Mouse (Mus musculus) retina, postnatal 7 days (tissue): ENCODE data around the gene Rpl36.

Experiments used
- DNase-seq: peaks from one replicate; pipeline ENCODE4 v3.0.0-alpha.2; 2012; ENCODE audit warnings: low read depth, low spot score

Rpl36 gene

GRCm38 (mm10) chr17:56613236-56613844, at the start of gene Rpl36:
Gene Rpl36 (plus strand): TSS chr17:56613416.
- DNase-seq = peak; percentile 88

- no peak for DNase-seq
Observed at GRCm38 (mm10) chr17:56566293-56566692, 46.9 kb upstream of the Rpl36 start.

- no peak for DNase-seq
Observed at GRCm38 (mm10) chr17:56566918-56567317, 46.3 kb upstream of the Rpl36 start.

GRCm38 (mm10) chr17:56567370-56567769, 45.8 kb upstream of the Rpl36 start:
- no peak for DNase-seq

GRCm38 (mm10) chr17:56570287-56570686, 42.9 kb upstream of the Rpl36 start:
- DNase-seq = no peak

GRCm38 (mm10) chr17:56572154-56572553, 41.1 kb upstream of the Rpl36 start:
- DNase-seq = no peak

- DNase-seq = no peak
Observed at GRCm38 (mm10) chr17:56572939-56573338, 40.3 kb upstream of the Rpl36 start.

GRCm38 (mm10) chr17:56583071-56583470, 30.1 kb upstream of the Rpl36 start:
- DNase-seq = no peak

- no peak for DNase-seq
Observed at GRCm38 (mm10) chr17:56583611-56584256, 29.5 kb upstream of the Rpl36 start.

GRCm38 (mm10) chr17:56584257-56585130, 28.7 kb upstream of the Rpl36 start, which contains the start of the genes Safb2 and Safb:
Gene Safb2 (minus strand): TSS chr17:56584585.
Gene Safb (plus strand): TSS chr17:56584825.
- peak; percentile 98 for DNase-seq

- no peak for DNase-seq
Observed at GRCm38 (mm10) chr17:56585171-56585821, 27.9 kb upstream of the Rpl36 start.

- DNase-seq = no peak
Observed at GRCm38 (mm10) chr17:56587773-56588172, 25.4 kb upstream of the Rpl36 start.

- no peak for DNase-seq
Observed at GRCm38 (mm10) chr17:56588921-56589320, 24.3 kb upstream of the Rpl36 start.

GRCm38 (mm10) chr17:56592553-56592952, 20.7 kb upstream of the Rpl36 start:
- no peak for DNase-seq

GRCm38 (mm10) chr17:56593527-56594271, 19.5 kb upstream of the Rpl36 start:
- DNase-seq = no peak

- DNase-seq = no peak
Observed at GRCm38 (mm10) chr17:56603186-56604069, 9.8 kb upstream of the Rpl36 start.

- DNase-seq = no peak
Observed at GRCm38 (mm10) chr17:56604070-56604380, 9.2 kb upstream of the Rpl36 start.

GRCm38 (mm10) chr17:56604422-56604821, 8.8 kb upstream of the Rpl36 start:
- no peak for DNase-seq

- no peak for DNase-seq
Observed at GRCm38 (mm10) chr17:56605431-56605830, 7.8 kb upstream of the Rpl36 start.

- no peak for DNase-seq
Observed at GRCm38 (mm10) chr17:56607521-56608062, 5.6 kb upstream of the Rpl36 start.
